Mouse (Mus musculus) brain, adult 10 weeks (tissue): Measurements from ENCODE around the gene Espn. TPM values are rescaled to one million over a fixed set of nuclear protein-coding genes. Genes with fewer than 3 reads are reported as not detected.

Experiments
- polyA plus RNA-seq: library from polyadenylated mRNA; stranded (reverse); fragments of 350-450 nt; fragmentation: Illumina TruSeq; extraction: RNeasy Lipid Tissue Mini Kit (QIAGEN cat#74804); gene quantifications from one replicate; pipeline ENCODE4 v1.2.3, GENCODE M21; 2015; ENCODE audit warnings: low read depth, low replicate concordance

The Espn gene
- polyA plus RNA-seq, result 1.9 TPM

GRCm38 (mm10) chr4:152151966-152152544, at the start of gene Espn:
Gene Espn (minus strand): TSS chr4:152152371.

GRCm38 (mm10) chr4:152177537-152178343, 25.6 kb upstream of the Espn start, which contains the start of gene Acot7:
Gene Acot7 (plus strand): TSS chr4:152178134.

DNA sequence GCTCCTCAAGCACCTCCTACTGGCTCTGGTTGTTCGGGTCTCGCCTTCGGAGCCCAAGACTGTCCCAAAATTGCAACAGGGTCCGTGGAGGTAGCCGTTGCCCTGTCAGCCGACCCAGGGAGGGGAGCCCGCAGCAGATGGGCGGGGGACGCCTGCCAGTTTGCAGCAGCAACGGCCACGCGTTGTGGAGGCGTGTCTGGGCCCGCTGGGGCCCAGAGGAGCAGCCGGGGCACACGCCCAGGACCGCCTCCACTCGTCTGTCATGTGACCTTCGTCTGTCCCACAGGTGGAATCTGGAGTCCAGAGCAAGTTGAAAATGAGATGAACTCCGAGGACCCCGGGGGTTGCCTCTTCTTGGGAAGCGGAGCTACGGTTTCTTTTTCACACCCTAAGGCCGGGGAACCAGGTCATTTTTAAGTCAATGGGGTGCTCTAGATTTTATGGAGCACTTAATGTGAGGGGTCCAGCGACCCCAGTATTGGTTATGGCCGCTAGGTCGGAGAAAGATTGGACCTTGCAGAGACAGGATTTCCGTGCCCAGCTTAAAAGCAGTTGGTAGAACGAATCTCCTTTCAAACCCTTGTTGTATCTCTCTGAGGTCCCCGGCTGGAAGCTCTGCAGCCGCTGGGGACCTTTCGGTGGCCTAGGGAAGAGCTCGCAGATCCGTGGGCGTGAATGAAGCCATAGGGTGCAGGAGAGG, 6.6 kb upstream of the Espn start, which contains the start of gene Hes2:
Gene Hes2 (plus strand): TSS at position 283 of the 700 bp plus-strand sequence.

DNA sequence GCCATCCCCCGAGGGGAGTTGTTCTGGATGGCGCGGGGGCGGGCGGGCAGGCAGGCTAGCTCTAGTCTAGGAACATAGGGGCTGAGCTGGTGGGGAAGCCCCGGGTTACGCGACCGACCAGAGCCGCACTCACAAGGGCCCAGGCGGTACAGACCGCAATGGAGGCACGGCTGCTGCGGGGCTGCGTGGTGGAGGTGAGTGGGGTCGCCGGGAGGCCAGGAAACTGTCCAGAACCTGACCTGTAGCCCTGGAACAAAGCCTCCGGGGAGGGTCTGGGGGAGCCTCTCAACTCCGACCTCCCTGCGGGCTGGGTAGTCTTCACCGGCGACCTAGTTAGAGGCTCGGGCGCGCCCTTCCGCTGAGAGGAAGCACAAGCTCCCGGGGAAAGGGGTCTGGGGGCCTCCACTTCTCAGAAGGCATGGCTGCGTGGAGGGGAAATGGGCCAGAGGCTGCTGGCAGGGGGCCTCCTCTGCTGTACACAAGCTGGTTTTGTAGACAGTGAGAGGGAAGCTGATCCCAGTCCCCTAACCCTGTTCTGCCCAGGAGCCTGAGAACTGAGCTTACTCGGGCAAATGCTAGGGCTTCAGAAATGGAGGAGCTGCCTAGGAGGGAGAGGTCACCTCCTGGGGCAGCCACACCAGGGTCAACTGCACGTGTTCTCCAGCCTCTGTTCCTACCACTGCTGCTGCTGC, 36.1 kb downstream of the Espn start, which contains the start of gene Tnfrsf25:
Gene Tnfrsf25 (plus strand): TSS at position 14 of the 692 bp plus-strand sequence.

DNA sequence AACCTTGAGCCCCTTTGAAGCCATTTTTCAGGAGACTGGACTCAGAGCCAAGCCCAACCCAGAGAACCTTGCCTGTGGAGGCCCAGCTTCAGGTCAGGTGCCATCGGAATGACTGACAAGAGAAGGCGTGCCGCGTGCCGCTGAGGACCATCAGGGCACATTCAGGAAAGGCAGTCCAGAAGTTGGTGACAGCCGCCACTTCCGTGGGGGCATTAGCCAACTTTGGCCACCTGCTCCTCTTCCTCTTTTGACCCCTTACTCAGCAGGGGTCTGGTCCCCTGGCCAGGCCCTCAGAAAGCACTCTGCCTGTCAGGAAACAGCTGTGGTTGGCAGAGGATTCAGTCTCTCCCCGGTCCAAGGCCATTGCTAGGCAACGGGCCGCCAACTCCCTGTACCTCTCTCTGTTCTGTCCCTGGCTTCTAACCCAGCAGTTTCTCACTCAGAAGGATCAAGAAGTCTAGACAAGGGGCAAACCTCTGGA, 80.0 kb downstream of the Espn start, which contains the start of gene Plekhg5:
Gene Plekhg5 (plus strand): TSS at position 378 of the 481 bp plus-strand sequence.

Other genes with a start within 250 kb of the Espn start
- gene Dnajc11, start 218.7 kb downstream of the Espn start, polyA plus RNA-seq, result 47.0 TPM
- 15.9 TPM for gene Thap3, start 163.4 kb downstream of the Espn start, polyA plus RNA-seq
- gene Phf13, start 156.1 kb downstream of the Espn start, polyA plus RNA-seq, result 11.1 TPM
- 8.6 TPM for gene Klhl21, start 143.6 kb downstream of the Espn start, polyA plus RNA-seq
- 11.9 TPM for gene Zbtb48, start 124.7 kb downstream of the Espn start, polyA plus RNA-seq
- gene Tas1r1, start 113.8 kb downstream of the Espn start, polyA plus RNA-seq, result not detected
- 14.3 TPM for gene Nol9, start 113.0 kb downstream of the Espn start, polyA plus RNA-seq
- gene Plekhg5, start 79.9 kb downstream of the Espn start, polyA plus RNA-seq, result 41.3 TPM
- gene Tnfrsf25, start 36.4 kb downstream of the Espn start, polyA plus RNA-seq, result 8.8 TPM
- gene Hes2, start 6.5 kb upstream of the Espn start, polyA plus RNA-seq, result not detected
- gene Acot7, start 25.8 kb upstream of the Espn start, polyA plus RNA-seq, result 442 TPM
- 15.5 TPM for gene Gpr153, start 121.9 kb upstream of the Espn start, polyA plus RNA-seq
- gene Hes3, start 139.3 kb upstream of the Espn start, polyA plus RNA-seq, result 0.33 TPM
- 34.6 TPM for gene Icmt, start 144.9 kb upstream of the Espn start, polyA plus RNA-seq
- 9.3 TPM for gene Rnf207, start 166.6 kb upstream of the Espn start, polyA plus RNA-seq
- 340 TPM for gene Rpl22, start 173.4 kb upstream of the Espn start, polyA plus RNA-seq
- 71.6 TPM for gene Chd5, start 186.3 kb upstream of the Espn start, polyA plus RNA-seq